Comparison of ENCODE assay signal across 8 mouse cellular contexts in the genomic region with DNA sequence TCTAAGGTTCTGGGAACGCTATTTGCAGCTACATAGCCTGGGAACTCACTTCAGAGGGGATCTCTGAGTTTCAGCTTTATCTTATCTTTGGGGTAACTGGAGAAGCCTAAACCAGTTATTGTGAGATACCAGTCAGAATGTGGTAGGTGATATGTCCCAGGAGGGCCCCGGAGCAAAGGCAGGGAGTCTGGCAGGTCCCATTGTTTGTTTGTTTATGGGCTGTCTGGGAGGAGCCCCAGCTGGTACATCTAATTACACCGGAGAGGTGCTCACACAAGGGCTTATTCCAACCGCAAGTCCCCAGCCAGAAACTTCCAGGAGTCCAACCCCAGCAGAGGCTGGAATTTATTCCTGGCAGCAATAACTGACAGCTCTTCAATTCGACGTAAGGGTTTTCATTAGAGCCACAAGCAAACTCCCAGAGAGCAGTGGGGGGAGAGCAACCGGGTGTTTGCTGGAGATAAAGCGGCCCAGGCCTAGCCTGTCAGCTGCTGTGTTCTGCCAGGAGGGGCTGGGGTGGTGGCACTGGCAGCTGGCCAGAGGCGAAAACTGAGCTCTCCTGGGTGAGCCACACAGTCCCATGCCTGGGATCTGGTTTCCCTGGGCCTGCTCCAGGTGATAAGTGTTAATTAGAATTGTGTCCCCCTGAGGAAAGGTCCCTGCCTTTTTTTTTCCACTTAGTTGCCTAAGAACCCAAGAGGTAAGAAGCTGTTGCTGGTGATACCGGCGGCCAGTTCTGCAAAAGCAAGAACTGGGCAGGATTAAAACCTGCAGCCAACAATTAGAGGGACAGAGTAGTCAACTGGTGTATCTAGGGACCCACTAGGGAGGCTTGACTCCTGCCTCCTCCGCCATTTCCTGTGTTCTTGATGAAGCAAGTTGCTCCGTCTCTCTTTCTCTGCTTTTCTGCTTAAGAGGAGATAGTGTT.
DNase-seq lines count a peak whose midpoint lies in the region; ATAC-seq and TF ChIP-seq lines count a peak whose summit lies in the region.

No protein-coding gene starts in this region.

- DNase-seq in G1E (ENCODE audit: low spot score), result peak; percentile 94
- peak; percentile 31 for DNase-seq in heart, postnatal 25 days (ENCODE audit: low spot score)
- peak; percentile 79 for DNase-seq in liver, embryonic 11.5 days (ENCODE audit: low spot score)
- DNase-seq in layer of hippocampus, postnatal 25 days (ENCODE audit: extremely low spot score in 1 of 2, low spot score in 1 of 2), result no peak
- DNase-seq in urinary bladder, postnatal 25 days (ENCODE audit: low spot score), result no peak

- no peaks in the 10 kb centered on the region for H3K9me3 ChIP-seq in G1E (replicated peaks)
- no peaks in the 10 kb centered on the region for H3K9me3 ChIP-seq in forebrain, embryonic 13.5 days (replicated peaks)
- H3K9me3 ChIP-seq in liver, embryonic 11.5 days (ENCODE audit: control insufficient read depth, low read length), result no peaks in the 10 kb centered on the region
- H3K9me3 ChIP-seq in midbrain, embryonic 15.5 days, result no peaks in the 10 kb centered on the region

- peak overlapping the region; percentile 83 for H3K27ac ChIP-seq in bone marrow, adult 2 months (ENCODE audit: control insufficient read depth, insufficient read depth, low read depth, low read length, poor library complexity)
- H3K27ac ChIP-seq in forebrain, embryonic 13.5 days, result peak overlapping the region; percentile 37
- H3K27ac ChIP-seq in liver, embryonic 11.5 days (ENCODE audit: low read depth, low read length), result peak overlapping the region; percentile 97
- peak overlapping the region; percentile 18; the same call in 1 of the 2 replicates for H3K27ac ChIP-seq in midbrain, embryonic 15.5 days

- H3K4me1 ChIP-seq in G1E (ENCODE audit: insufficient read depth, low read depth, low read length), result peaks cover 56% of the 10 kb centered on the region
- H3K4me1 ChIP-seq in bone marrow, adult 2 months (ENCODE audit: control insufficient read depth, insufficient read depth, low read length), result no peaks in the 10 kb centered on the region; the same call in 1 of the 2 replicates
- H3K4me1 ChIP-seq in forebrain, embryonic 13.5 days, result peaks cover 25% of the 10 kb centered on the region
- peaks cover 40% of the 10 kb centered on the region for H3K4me1 ChIP-seq in liver, embryonic 11.5 days (replicated peaks; ENCODE audit: control insufficient read depth, insufficient read depth, low read length)
- peaks cover 18% of the 10 kb centered on the region for H3K4me1 ChIP-seq in midbrain, embryonic 15.5 days

- H3K9ac ChIP-seq in forebrain, embryonic 13.5 days, result no peak overlapping the region
- peak overlapping the region; percentile 61 for H3K9ac ChIP-seq in liver, embryonic 11.5 days (ENCODE audit: low read depth, low read length)
- no peak overlapping the region for H3K9ac ChIP-seq in midbrain, embryonic 15.5 days

- intact Hi-C loops in heart, postnatal 25 days (cut with DNase I), result loop anchor here (2.0 kb wide), 1 partner anchor 38 kb away; no protein-coding TSS in a partner anchor

- TF ChIP-seq POLR2A in bone marrow, adult 2 months (IDR thresholded peaks at IDR 0.05; ENCODE audit: borderline replicate concordance, control insufficient read depth, low read depth, low read length), result no peak

- peak; percentile 89 for ATAC-seq in G1E (ENCODE audit: extremely low read depth, insufficient number of reproducible peaks, low FRiP score, poor library complexity, severe bottlenecking)
- peak; percentile 96 for ATAC-seq in forebrain, embryonic 13.5 days
- ATAC-seq in liver, embryonic 11.5 days (replicated peaks; ENCODE audit: low FRiP score), result peak; percentile 97
- ATAC-seq in midbrain, embryonic 15.5 days (replicated peaks), result peak; percentile 87

- TF ChIP-seq CTCF in G1E (IDR thresholded peaks at IDR 0.05; ENCODE audit: low read depth, low read length), result no peak
- no peak for TF ChIP-seq CTCF in bone marrow, adult 2 months (IDR thresholded peaks at IDR 0.05; ENCODE audit: control insufficient read depth, insufficient read depth, low read length)

- H3K36me3 ChIP-seq in G1E (replicated peaks), result no peaks in the 10 kb centered on the region
- H3K36me3 ChIP-seq in forebrain, embryonic 13.5 days (ENCODE audit: poor library complexity, severe bottlenecking), result no peaks in the 10 kb centered on the region
- no peaks in the 10 kb centered on the region for H3K36me3 ChIP-seq in liver, embryonic 11.5 days (ENCODE audit: control insufficient read depth, insufficient read depth, low read length)
- no peaks in the 10 kb centered on the region for H3K36me3 ChIP-seq in midbrain, embryonic 15.5 days (replicated peaks)

- peaks cover 6% of the 10 kb centered on the region; the same call in 1 of the 2 replicates for H3K27me3 ChIP-seq in G1E (ENCODE audit: insufficient read depth, low read length)
- no peaks in the 10 kb centered on the region for H3K27me3 ChIP-seq in forebrain, embryonic 13.5 days
- no peaks in the 10 kb centered on the region for H3K27me3 ChIP-seq in liver, embryonic 11.5 days (replicated peaks; ENCODE audit: control insufficient read depth, insufficient read depth, low read length)
- no peaks in the 10 kb centered on the region for H3K27me3 ChIP-seq in midbrain, embryonic 15.5 days (replicated peaks)

- no peak overlapping the region for H3K4me2 ChIP-seq in forebrain, embryonic 13.5 days
- H3K4me2 ChIP-seq in liver, embryonic 11.5 days, result peak overlapping the region; percentile 69
- H3K4me2 ChIP-seq in midbrain, embryonic 15.5 days, result no peak overlapping the region

- WGBS in bone marrow, adult 2 months, result 39% methylated on average over 13 of the region's 13 CpGs
- WGBS in forebrain, embryonic 13.5 days, result 23% methylated on average over 13 of the region's 13 CpGs
- 10% methylated on average over 13 of the region's 13 CpGs for WGBS in liver, embryonic 11.5 days
- 25% methylated on average over 13 of the region's 13 CpGs for WGBS in midbrain, embryonic 15.5 days

- H3K4me3 ChIP-seq in G1E (ENCODE audit: low read depth, low read length), result peak overlapping the region; percentile 61; the same call in 1 of the 2 replicates
- H3K4me3 ChIP-seq in bone marrow, adult 2 months (replicated peaks; ENCODE audit: control insufficient read depth, low read depth, low read length), result no peak overlapping the region
- H3K4me3 ChIP-seq in forebrain, embryonic 13.5 days, result no peak overlapping the region
- no peak overlapping the region for H3K4me3 ChIP-seq in liver, embryonic 11.5 days (ENCODE audit: low read depth, low read length)
- H3K4me3 ChIP-seq in midbrain, embryonic 15.5 days, result no peak overlapping the region

Comparison
In these comparisons a context has a peak if more than half of its experiments do, and no peak if none do; other contexts are left out.
1. DNase-seq: peak in G1E (single experiment), heart, postnatal 25 days (single experiment) and liver, embryonic 11.5 days (single experiment); none in layer of hippocampus, postnatal 25 days (0 of 2) and urinary bladder, postnatal 25 days (single experiment).
2. H3K27ac ChIP-seq: peak in every context shown above with its lines; median percentile 97 in liver, embryonic 11.5 days; 83 in bone marrow, adult 2 months; 37 in forebrain, embryonic 13.5 days; 18 in midbrain, embryonic 15.5 days.
3. Peak in every context shown above with its lines, with median percentiles within 50 percentile points of each other: ATAC-seq.